Mouse (Mus musculus) lung, postnatal 25 days (tissue): ENCODE measurements around the gene Fat2.
A peak's percentile ranks its signal among the peaks of the same experiment; 100 is the strongest.

Source experiments
- DNase-seq: peaks from one replicate; pipeline ENCODE4 v3.0.0; 2022; ENCODE audit warnings: low spot score

Gene Fat2

GRCm38 (mm10) chr11:55239496-55239895 is 96.9 kb downstream of the Fat2 start:
- no peak for DNase-seq

- no peak for DNase-seq
Measured at GRCm38 (mm10) chr11:55236815-55237214, 99.5 kb downstream of the Fat2 start.

- no peak for DNase-seq
Measured at GRCm38 (mm10) chr11:55234791-55235190, 101.6 kb downstream of the Fat2 start.

GRCm38 (mm10) chr11:55234288-55234687 is 102.1 kb downstream of the Fat2 start:
- no peak for DNase-seq

DNA sequence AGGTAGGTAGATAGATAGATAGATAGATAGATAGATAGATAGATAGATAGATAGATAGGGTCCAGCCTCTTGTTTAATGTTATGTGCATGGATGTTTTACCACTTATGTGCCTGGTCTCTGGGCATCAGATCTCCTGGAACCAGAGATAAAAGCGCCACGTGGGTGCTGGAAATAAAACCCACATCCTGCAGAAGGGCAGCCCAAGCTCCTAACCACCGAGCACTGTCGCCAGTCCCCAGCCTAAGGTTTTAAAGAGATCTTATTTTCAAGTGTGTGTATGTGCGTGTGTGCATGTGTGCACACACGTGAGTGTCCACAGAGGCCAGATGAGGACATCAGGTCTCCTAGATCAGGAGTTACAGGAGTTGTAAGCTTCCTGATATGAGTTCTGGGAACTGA is 105.3 kb downstream of the Fat2 start:
- no peak for DNase-seq

DNA sequence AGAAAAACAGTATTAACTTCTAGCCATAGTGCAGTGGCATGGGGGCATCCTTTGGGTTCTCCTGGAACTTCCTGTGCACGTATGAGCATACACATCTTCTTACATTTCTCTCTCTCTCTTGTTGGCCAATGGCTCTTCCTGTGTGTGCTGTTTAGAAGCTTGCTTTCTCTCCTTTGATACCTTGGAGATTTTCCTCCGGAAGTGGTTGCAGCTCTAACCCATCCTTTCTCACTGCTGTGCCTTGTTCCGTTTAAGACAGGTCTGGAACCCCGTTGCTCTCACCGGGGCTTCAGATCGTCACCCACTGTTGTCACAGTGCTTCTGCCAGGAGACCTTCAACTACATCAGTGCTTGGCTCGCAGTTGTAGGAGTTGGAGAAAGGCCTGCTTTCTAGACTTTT is 115.1 kb downstream of the Fat2 start:
- DNase-seq, result no peak

GRCm38 (mm10) chr11:55218473-55218872 is 117.9 kb downstream of the Fat2 start:
- no peak for DNase-seq

GRCm38 (mm10) chr11:55217880-55218279 is 118.5 kb downstream of the Fat2 start:
- DNase-seq, result no peak

DNA sequence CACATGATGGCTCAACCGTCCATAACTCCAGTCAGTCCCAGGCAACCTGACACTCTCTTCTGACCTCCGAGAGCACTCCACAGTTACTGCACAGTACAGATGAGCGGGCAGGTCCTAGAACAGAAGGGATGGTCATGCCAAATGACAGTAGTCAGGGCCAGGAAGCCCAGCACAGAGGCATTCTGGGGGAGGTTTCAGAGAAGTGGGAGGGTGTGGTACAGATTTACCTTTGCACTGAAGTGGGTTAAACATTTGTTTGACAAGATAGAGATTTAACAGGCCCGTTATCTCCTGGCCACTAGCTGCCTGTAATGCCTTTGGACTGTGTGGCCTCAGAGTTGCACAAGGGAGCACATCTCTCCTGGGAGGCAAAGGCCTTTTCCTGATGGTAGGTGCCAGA is 118.9 kb downstream of the Fat2 start:
- no peak for DNase-seq

- no peak for DNase-seq
Measured at GRCm38 (mm10) chr11:55216830-55217229, 119.5 kb downstream of the Fat2 start.

GRCm38 (mm10) chr11:55216061-55216460 is 120.3 kb downstream of the Fat2 start:
- no peak for DNase-seq

DNA sequence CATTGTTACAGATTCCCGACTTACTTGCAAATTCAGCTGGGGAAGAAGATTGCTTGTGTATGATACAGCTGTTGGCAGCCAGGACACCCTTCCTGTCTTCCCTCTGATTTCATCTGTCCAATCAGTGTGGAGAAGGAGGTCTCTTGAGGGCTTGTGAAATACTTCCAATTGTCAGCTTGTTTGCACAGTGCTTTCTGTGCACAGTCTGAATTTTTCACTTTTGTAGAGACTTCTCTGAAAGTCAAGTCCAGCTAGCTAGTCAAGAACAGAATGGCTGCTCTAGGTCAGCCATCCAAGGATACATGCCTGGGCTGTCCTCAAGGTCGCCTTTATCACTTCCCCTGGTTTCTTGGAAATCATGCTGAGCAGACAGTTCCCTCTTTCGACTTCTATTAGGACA is 121.4 kb downstream of the Fat2 start:
- DNase-seq, result peak; percentile 31

- no peak for DNase-seq
Measured at GRCm38 (mm10) chr11:55214161-55214560, 122.2 kb downstream of the Fat2 start.

DNA sequence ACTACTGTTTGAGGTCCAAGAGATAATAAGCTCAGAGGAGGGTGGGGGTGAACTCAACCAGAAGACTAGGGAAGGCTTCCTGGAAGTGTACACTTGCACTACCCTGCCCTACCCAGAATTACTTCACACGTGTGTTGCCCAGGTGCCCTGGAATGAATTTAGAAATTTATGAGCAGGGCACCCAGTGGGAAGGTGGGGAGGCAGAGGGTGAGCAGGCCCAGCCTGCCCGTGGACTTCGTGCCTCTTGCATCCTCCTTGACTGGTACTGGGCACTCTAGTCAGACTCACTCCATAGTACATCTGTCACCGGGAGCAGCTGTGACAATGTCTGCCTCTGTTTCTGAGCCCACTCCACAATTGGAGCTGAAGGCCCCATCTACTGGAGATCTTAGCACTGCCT is 122.8 kb downstream of the Fat2 start:
- no peak for DNase-seq

DNA sequence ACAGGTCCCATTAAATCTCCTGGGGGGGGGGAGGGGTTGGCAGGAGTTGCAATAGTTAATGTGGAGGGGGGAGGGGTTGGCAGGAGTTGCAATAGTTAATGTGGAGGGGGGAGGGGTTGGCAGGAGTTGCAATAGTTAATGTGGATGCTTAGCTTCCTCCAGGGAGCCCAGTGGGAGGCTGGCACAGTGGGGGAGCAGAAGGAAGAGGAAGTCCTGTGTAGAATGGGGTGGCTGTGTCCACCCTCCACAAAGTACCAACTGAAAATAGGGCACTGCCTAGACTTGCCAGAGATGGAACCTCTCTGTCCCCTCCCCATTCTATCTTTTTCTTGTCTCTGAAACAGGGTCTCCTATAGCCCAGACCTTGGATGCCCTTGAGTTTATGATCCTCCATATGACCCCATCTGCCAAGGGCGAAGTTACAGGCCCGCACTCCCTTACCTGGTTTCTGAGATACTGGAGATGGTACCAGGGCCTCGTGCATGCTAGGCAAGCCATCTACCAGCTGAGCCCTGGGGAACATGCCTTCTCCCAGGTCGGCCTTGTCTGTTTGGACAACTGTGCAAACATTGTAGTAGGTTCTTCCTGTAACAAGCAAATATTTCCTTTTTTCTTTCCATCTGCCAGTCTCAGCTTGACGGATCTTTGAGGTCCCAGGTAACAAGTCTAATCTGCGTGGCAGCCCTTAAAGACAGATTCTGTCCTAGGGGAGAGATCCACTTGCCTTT is 126.6 kb downstream of the Fat2 start:
- DNase-seq, result no peak

DNA sequence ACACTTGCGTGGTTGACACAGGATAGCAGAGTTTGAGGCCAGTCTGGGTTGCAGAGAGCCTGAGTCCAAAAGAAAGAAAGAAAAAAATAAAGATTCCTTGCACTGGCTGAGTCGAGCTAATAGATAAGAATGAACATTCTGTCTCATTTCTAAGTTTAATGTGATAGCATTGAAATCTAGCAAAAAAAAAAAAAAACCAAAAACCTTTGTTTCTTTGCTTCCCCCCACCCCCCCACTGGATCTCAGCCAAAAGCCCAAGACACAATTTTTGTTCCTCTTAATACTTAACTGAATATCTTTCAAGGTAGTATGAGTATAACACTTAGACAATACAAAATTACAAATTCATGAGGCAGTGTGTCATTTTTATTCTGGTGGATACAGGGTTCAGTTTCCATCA is 127.3 kb downstream of the Fat2 start:
- no peak for DNase-seq

DNA sequence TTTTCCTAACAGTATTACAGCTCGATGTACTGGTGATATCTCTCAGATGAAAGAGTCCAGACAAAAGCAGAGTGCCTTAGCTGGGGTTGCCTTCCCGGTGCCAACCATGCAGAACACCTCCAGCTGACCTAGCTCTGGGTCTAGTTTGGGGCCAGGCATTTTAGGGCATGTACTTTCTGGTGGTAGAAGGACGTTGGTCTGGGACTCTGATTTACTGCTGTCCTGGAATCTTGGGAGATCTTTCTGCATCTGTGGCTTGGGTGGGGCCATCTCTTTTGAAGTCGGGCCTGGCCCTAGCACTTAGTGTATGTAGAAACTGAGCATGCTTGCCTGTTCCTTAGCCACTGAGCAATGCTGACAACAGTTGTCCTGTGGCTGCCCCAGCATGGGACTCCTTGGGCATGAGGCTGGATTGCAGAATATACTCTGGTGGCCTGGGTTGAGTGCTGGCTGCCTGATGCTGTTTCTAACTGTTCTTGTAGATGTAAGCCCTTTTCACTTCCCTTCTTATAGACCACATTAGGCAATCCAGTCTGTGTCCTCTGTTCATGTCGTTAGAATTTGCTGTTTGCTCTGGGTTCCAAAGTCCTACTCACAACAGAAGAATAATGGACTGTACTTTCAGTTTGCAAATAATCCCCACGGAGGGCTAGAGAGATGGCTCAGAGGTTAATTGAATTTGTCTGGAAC is 128.2 kb downstream of the Fat2 start:
- DNase-seq, result peak; percentile 34

GRCm38 (mm10) chr11:55204602-55205001 is 131.8 kb downstream of the Fat2 start:
- peak; percentile 24 for DNase-seq

- DNase-seq, result peak; percentile 95
Measured at GRCm38 (mm10) chr11:55204159-55204596, 132.2 kb downstream of the Fat2 start, which contains the start of gene Slc36a1. TSS of gene Slc36a1 (plus strand) at chr11:55204350.
